Mouse (Mus musculus): Measurements from ENCODE around the gene Cct2.

Gene Cct2

GRCm38 (mm10) chr10:117063254-117064021 lies at the start of gene Cct2:
Gene Cct2 (minus strand): TSS chr10:117063814.
- in situ Hi-C loops (cut with MseI, MboI): no loop called here

GRCm38 (mm10) chr10:117112545-117112944 lies 48.9 kb upstream of the Cct2 start:
- in situ Hi-C loops (cut with MseI, MboI): no loop called here

GRCm38 (mm10) chr10:117111455-117111854 lies 47.8 kb upstream of the Cct2 start:
- in situ Hi-C loops (cut with MseI, MboI): no loop called here

GRCm38 (mm10) chr10:117110271-117110670 lies 46.7 kb upstream of the Cct2 start:
- in situ Hi-C loops (cut with MseI, MboI): no loop called here

- in situ Hi-C loops (cut with MseI, MboI): no loop called here
Observed at GRCm38 (mm10) chr10:117106686-117107085, 43.1 kb upstream of the Cct2 start.

GRCm38 (mm10) chr10:117106244-117106643 lies 42.6 kb upstream of the Cct2 start:
- in situ Hi-C loops (cut with MseI, MboI): no loop called here

- in situ Hi-C loops (cut with MseI, MboI): no loop called here
Observed at GRCm38 (mm10) chr10:117105015-117105414, 41.4 kb upstream of the Cct2 start.

- in situ Hi-C loops (cut with MseI, MboI): no loop called here
Observed at GRCm38 (mm10) chr10:117103854-117104598, 40.4 kb upstream of the Cct2 start.

- in situ Hi-C loops (cut with MseI, MboI): no loop called here
Observed at GRCm38 (mm10) chr10:117100175-117100574, 36.6 kb upstream of the Cct2 start.

GRCm38 (mm10) chr10:117097116-117097698 lies 33.6 kb upstream of the Cct2 start:
- in situ Hi-C loops (cut with MseI, MboI): loop anchor here in 1 of 2 experiments (25.0 kb wide), 1 partner anchor 115 kb away; the partner anchor contains the start of gene Yeats4

GRCm38 (mm10) chr10:117096096-117096495 lies 32.5 kb upstream of the Cct2 start:
- in situ Hi-C loops (cut with MseI, MboI): loop anchor here in 1 of 2 experiments (25.0 kb wide), 1 partner anchor 116 kb away; the partner anchor contains the start of gene Yeats4

GRCm38 (mm10) chr10:117094504-117095329 lies 31.1 kb upstream of the Cct2 start:
- in situ Hi-C loops (cut with MseI, MboI): loop anchor here in 1 of 2 experiments (25.0 kb wide), 1 partner anchor 118 kb away; the partner anchor contains the start of gene Yeats4

- in situ Hi-C loops (cut with MseI, MboI): loop anchor here in 1 of 2 experiments (25.0 kb wide), 1 partner anchor 123 kb away; the partner anchor contains the start of gene Yeats4
Observed at GRCm38 (mm10) chr10:117089628-117090027, 26.0 kb upstream of the Cct2 start.

- in situ Hi-C loops (cut with MseI, MboI): loop anchor here in 1 of 2 experiments (25.0 kb wide), 1 partner anchor 130 kb away; the partner anchor contains the start of gene Yeats4
Observed at GRCm38 (mm10) chr10:117081914-117082359, 18.3 kb upstream of the Cct2 start.

- in situ Hi-C loops (cut with MseI, MboI): loop anchor here in 1 of 2 experiments (25.0 kb wide), 1 partner anchor 131 kb away; the partner anchor contains the start of gene Yeats4
Observed at GRCm38 (mm10) chr10:117081326-117081725, 17.7 kb upstream of the Cct2 start.

GRCm38 (mm10) chr10:117078284-117078683 lies 14.7 kb upstream of the Cct2 start:
- in situ Hi-C loops (cut with MseI, MboI): loop anchor here (10.0 to 25.0 kb wide), 2 partner anchors 134 to 137 kb away; partner anchors contain the start of gene Yeats4 (in 1 of the 2)

- in situ Hi-C loops (cut with MseI, MboI): loop anchor here in 1 of 2 experiments (10.0 kb wide), 1 partner anchor 142 kb away; no protein-coding TSS in a partner anchor
Observed at GRCm38 (mm10) chr10:117073176-117073575, 9.6 kb upstream of the Cct2 start.

- in situ Hi-C loops (cut with MseI, MboI): loop anchor here in 1 of 2 experiments (10.0 kb wide), 1 partner anchor 142 kb away; no protein-coding TSS in a partner anchor
Observed at GRCm38 (mm10) chr10:117072191-117072888, 8.7 kb upstream of the Cct2 start.

- in situ Hi-C loops (cut with MseI, MboI): no loop called here
Observed at GRCm38 (mm10) chr10:117069109-117069508, 5.5 kb upstream of the Cct2 start.

- in situ Hi-C loops (cut with MseI, MboI): no loop called here
Observed at GRCm38 (mm10) chr10:117064076-117064475, 462 bp upstream of the Cct2 start.

Data from mouse trophoblast stem cell (cell line).